Comparison of ENCODE assay signal across 8 mouse cellular contexts in genomic region chr6:30302156-30302555, GRCm38 (mm10). TPM values are rescaled to one million over a fixed set of nuclear protein-coding genes. Genes with fewer than 3 reads are reported as not detected.
DNase-seq lines count a peak whose midpoint lies in the region; ATAC-seq and TF ChIP-seq lines count a peak whose summit lies in the region.

No protein-coding gene starts in this region.

- no peaks in the 10 kb centered on the region for H3K27me3 ChIP-seq in kidney, embryonic 16.5 days (ENCODE audit: insufficient read depth, low read length)
- no peaks in the 10 kb centered on the region for H3K27me3 ChIP-seq in hindbrain, embryonic 16.5 days (replicated peaks; ENCODE audit: control insufficient read depth, insufficient read depth, low read length)
- H3K27me3 ChIP-seq in midbrain, postnatal 0 days (ENCODE audit: insufficient read depth, low read length) = no peaks in the 10 kb centered on the region

- peaks cover 40% of the 10 kb centered on the region for H3K4me1 ChIP-seq in kidney, embryonic 16.5 days (ENCODE audit: insufficient read depth, low read length)
- peaks cover 24% of the 10 kb centered on the region for H3K4me1 ChIP-seq in hindbrain, embryonic 16.5 days (ENCODE audit: control insufficient read depth, insufficient read depth, low read depth, low read length)
- peaks cover 7% of the 10 kb centered on the region; the same call in 1 of the 2 replicates for H3K4me1 ChIP-seq in midbrain, postnatal 0 days (ENCODE audit: insufficient read depth, low read length)

- no peak for ATAC-seq in kidney, embryonic 16.5 days (ENCODE audit: low FRiP score, low TSS enrichment)
- ATAC-seq in hindbrain, embryonic 16.5 days = no peak
- no peak for ATAC-seq in midbrain, postnatal 0 days (ENCODE audit: low FRiP score)

- H3K27ac ChIP-seq in kidney, embryonic 16.5 days (ENCODE audit: low read length) = peak overlapping the region; percentile 97
- H3K27ac ChIP-seq in hindbrain, embryonic 16.5 days (ENCODE audit: low read depth, low read length) = no peak overlapping the region
- H3K27ac ChIP-seq in midbrain, postnatal 0 days (ENCODE audit: low read depth, low read length) = peak overlapping the region; percentile 78; the same call in 1 of the 2 replicates

- no peak for DNase-seq in kidney, adult 11 months
- peak; percentile 20 for DNase-seq in embryo, embryonic 11 days
- no peak for DNase-seq in midbrain, postnatal 0 days (ENCODE audit: low spot score)
- no peak for DNase-seq in right cerebral cortex, postnatal 10 days (ENCODE audit: low spot score in 2 of 2)
- DNase-seq in urinary bladder, postnatal 36 days (ENCODE audit: low spot score in 2 of 2) = no peak
- no peak for DNase-seq in urinary bladder, postnatal 14 days (ENCODE audit: low spot score)

- 0 out of 2 replicates have a peak, but pooled peaks cover 5% of the 10 kb centered on the region for H3K36me3 ChIP-seq in kidney, embryonic 16.5 days (ENCODE audit: insufficient read depth, low read length)
- no peaks in the 10 kb centered on the region for H3K36me3 ChIP-seq in hindbrain, embryonic 16.5 days (ENCODE audit: control insufficient read depth, insufficient read depth, low read length)
- no peaks in the 10 kb centered on the region for H3K36me3 ChIP-seq in midbrain, postnatal 0 days (ENCODE audit: insufficient read depth, low read length)

- peak overlapping the region; percentile 82 for H3K4me3 ChIP-seq in kidney, embryonic 16.5 days (ENCODE audit: low read length)
- peak overlapping the region; percentile 77 for H3K4me3 ChIP-seq in hindbrain, embryonic 16.5 days (ENCODE audit: low read length)
- H3K4me3 ChIP-seq in midbrain, postnatal 0 days (ENCODE audit: low read depth, low read length) = peak overlapping the region; percentile 74

- no peaks in the 10 kb centered on the region for H3K9me3 ChIP-seq in kidney, embryonic 16.5 days (ENCODE audit: low read length)
- no peaks in the 10 kb centered on the region for H3K9me3 ChIP-seq in hindbrain, embryonic 16.5 days (ENCODE audit: control insufficient read depth, low read length)
- no peaks in the 10 kb centered on the region for H3K9me3 ChIP-seq in midbrain, postnatal 0 days (ENCODE audit: low read length)

- 7% methylated on average over 4 of the region's 4 CpGs for WGBS in kidney, embryonic 16.5 days
- 4% methylated on average over 4 of the region's 4 CpGs for WGBS in hindbrain, embryonic 16.5 days
- WGBS in midbrain, postnatal 0 days = 6% methylated on average over 4 of the region's 4 CpGs

- peak overlapping the region; percentile 91 for H3K4me2 ChIP-seq in kidney, embryonic 16.5 days (replicated peaks; ENCODE audit: low read depth, low read length)
- H3K4me2 ChIP-seq in hindbrain, embryonic 16.5 days (ENCODE audit: low read length) = peak overlapping the region; percentile 92
- peak overlapping the region; percentile 91 for H3K4me2 ChIP-seq in midbrain, postnatal 0 days (ENCODE audit: low read depth, low read length, poor library complexity, severe bottlenecking)

- TF ChIP-seq CTCF in midbrain, postnatal 0 days (IDR thresholded peaks at IDR 0.05) = no peak

- peak overlapping the region; percentile 59 for H3K9ac ChIP-seq in kidney, embryonic 16.5 days (replicated peaks; ENCODE audit: low read length)
- peak overlapping the region; percentile 55 for H3K9ac ChIP-seq in hindbrain, embryonic 16.5 days (ENCODE audit: low read depth, low read length)
- peak overlapping the region; percentile 42 for H3K9ac ChIP-seq in midbrain, postnatal 0 days (replicated peaks; ENCODE audit: low read length, poor library complexity, severe bottlenecking)

RNA-seq across cellular contexts. Expression of gene Ube2h, which starts 2.2 kb away (rescaled TPM):
- 53.7 and 55.5 TPM in 2 replicates for polyA plus RNA-seq in kidney, embryonic 16.5 days (2015; fragmentation: Nextera tagmentation; extraction: Ambion mirVana)
- polyA plus RNA-seq in hindbrain, embryonic 16.5 days (2015; fragmentation: Nextera tagmentation; extraction: Ambion mirVana) = 53.1 and 55.6 TPM in 2 replicates
- 47.8 and 57.0 TPM in 2 replicates for total RNA-seq in midbrain, postnatal 0 days (2014; rRNA removed)
- 40.0 and 43.1 TPM in 2 replicates for polyA plus RNA-seq in midbrain, postnatal 0 days (2015; fragmentation: Nextera tagmentation; extraction: Ambion mirVana)
